Mouse (Mus musculus) forebrain, embryonic 10.5 days (tissue): ENCODE results near the gene Arhgap5. TPM values are rescaled to one million over a fixed set of nuclear protein-coding genes. Genes with fewer than 3 reads are reported as not detected.

ENCODE experiments used
- DNase-seq: peaks from one replicate; pipeline ENCODE4 v3.0.0-alpha.2; 2017; ENCODE audit warnings: low spot score; ENCODE audit errors: extremely low spot score
- H3K27ac ChIP-seq: fragments of 300-500 bp; sonication (generic); 2 replicates; pipeline ENCODE4 v1.5.1; 2016; ENCODE audit warnings: mild to moderate bottlenecking
- H3K27me3 ChIP-seq: fragments of 300-500 bp; sonication (generic); 2 replicates; pipeline ENCODE4 v1.6.1; 2016; ENCODE audit warnings: mild to moderate bottlenecking; ENCODE audit not compliant: poor library complexity, severe bottlenecking
- H3K36me3 ChIP-seq: fragments of 300-500 bp; sonication (generic); replicated peaks from 2 replicates; pipeline ENCODE4 v1.6.1; 2016; ENCODE audit warnings: mild to moderate bottlenecking, moderate library complexity
- H3K4me1 ChIP-seq: fragments of 300-500 bp; sonication (generic); 2 replicates; pipeline ENCODE4 v1.6.1; 2016
- H3K4me3 ChIP-seq: fragments of 300-500 bp; sonication (generic); 2 replicates; pipeline ENCODE4 v1.5.1; 2016; ENCODE audit warnings: mild to moderate bottlenecking, moderate library complexity
- H3K9me3 ChIP-seq: fragments of 300-500 bp; sonication (generic); 2 replicates; pipeline ENCODE4 v1.6.1; 2016; ENCODE audit warnings: mild to moderate bottlenecking, moderate library complexity
- WGBS: fragments of 180-500 bp; shearing (Covaris S2); methylation state at CpG from one replicate; pipeline ENCODE4 v1.1.7; 2016; 5-methylcytosine and 5-hydroxymethylcytosine counted together
- polyA plus RNA-seq: library from polyadenylated mRNA; unstranded; fragments of >200 nt; fragmentation: Nextera tagmentation; extraction: Ambion mirVana; gene quantifications from 2 replicates; pipeline ENCODE4 v1.2.1, GENCODE M21; 2016

The Arhgap5 gene
- 44.8 and 48.0 TPM in 2 replicates for polyA plus RNA-seq

- DNase-seq: peak; percentile 94
- H3K36me3 ChIP-seq: peaks cover 8% of the 10 kb centered on the region
- WGBS: 1% methylated on average over 107 of the region's 119 CpGs
- H3K9me3 ChIP-seq: no peaks in the 10 kb centered on the region
- peak within 1 kb of the TSS; percentile 99 for H3K27ac ChIP-seq
- H3K4me1 ChIP-seq: peaks cover 35% of the 10 kb centered on the region
- H3K27me3 ChIP-seq: no peaks in the 10 kb centered on the region
- peak within 1 kb of the TSS; percentile 87 for H3K4me3 ChIP-seq
These were observed at the start of gene Arhgap5 for GRCm38 (mm10) chr12:52503456-52504320. Arhgap5 (plus strand) TSS chr12:52503972.

- Histone ChIP-seq H3K27ac (no peak overlapping the region), H3K36me3 (no peaks in the 10 kb centered on the region)
These were observed 39.2 kb upstream of the Arhgap5 start for GRCm38 (mm10) chr12:52464593-52464992.

GRCm38 (mm10) chr12:52471621-52472020 lies 32.2 kb upstream of the Arhgap5 start:
- no peak overlapping the region for H3K27ac ChIP-seq
- H3K4me1 ChIP-seq: peaks cover 12% of the 10 kb centered on the region; the same call in 1 of the 2 replicates
- no peaks in the 10 kb centered on the region for H3K9me3 ChIP-seq
- no peak overlapping the region for H3K4me3 ChIP-seq
- no peaks in the 10 kb centered on the region for H3K36me3 ChIP-seq
- WGBS: 79% methylated on average over 4 of the region's 4 CpGs
- no peaks in the 10 kb centered on the region for H3K27me3 ChIP-seq
- no peak for DNase-seq

More at GRCm38 (mm10) chr12:52464593-52464992, 39.2 kb upstream of the Arhgap5 start:
- no peaks in the 10 kb centered on the region for H3K27me3 ChIP-seq
- peaks cover 5% of the 10 kb centered on the region for H3K4me1 ChIP-seq
- DNase-seq: no peak
- no peak overlapping the region for H3K4me3 ChIP-seq
- no peaks in the 10 kb centered on the region for H3K9me3 ChIP-seq

- Histone ChIP-seq H3K27ac (no peak overlapping the region), H3K9me3 (no peaks in the 10 kb centered on the region), H3K4me3 (no peak overlapping the region), H3K36me3 (no peaks in the 10 kb centered on the region), H3K4me1 (peaks cover 12% of the 10 kb centered on the region; the same call in 1 of the 2 replicates), H3K27me3 (no peaks in the 10 kb centered on the region)
- DNase-seq: no peak
- 70% methylated on average over 18 of the region's 18 CpGs for WGBS
These were observed 29.5 kb upstream of the Arhgap5 start for GRCm38 (mm10) chr12:52473988-52474968.

GRCm38 (mm10) chr12:52476036-52476435 lies 27.7 kb upstream of the Arhgap5 start:
- Histone ChIP-seq H3K4me3 (no peak overlapping the region), H3K27me3 (no peaks in the 10 kb centered on the region), H3K9me3 (no peaks in the 10 kb centered on the region), H3K27ac (no peak overlapping the region), H3K36me3 (no peaks in the 10 kb centered on the region), H3K4me1 (peaks cover 12% of the 10 kb centered on the region; the same call in 1 of the 2 replicates)
- DNase-seq: no peak
- 77% methylated on average over 6 of the region's 6 CpGs for WGBS

GRCm38 (mm10) chr12:52478611-52479010 lies 25.2 kb upstream of the Arhgap5 start:
- WGBS: 90% methylated on average over 8 of the region's 8 CpGs
- H3K36me3 ChIP-seq: no peaks in the 10 kb centered on the region
- H3K27me3 ChIP-seq: no peaks in the 10 kb centered on the region
- peaks cover 12% of the 10 kb centered on the region; the same call in 1 of the 2 replicates for H3K4me1 ChIP-seq
- H3K9me3 ChIP-seq: no peaks in the 10 kb centered on the region
- H3K27ac ChIP-seq: no peak overlapping the region
- H3K4me3 ChIP-seq: no peak overlapping the region
- DNase-seq: no peak

- no peak overlapping the region for H3K4me3 ChIP-seq
- 86% methylated on average over 6 of the region's 6 CpGs for WGBS
- no peak for DNase-seq
- no peaks in the 10 kb centered on the region for H3K27me3 ChIP-seq
- H3K36me3 ChIP-seq: no peaks in the 10 kb centered on the region
- H3K9me3 ChIP-seq: no peaks in the 10 kb centered on the region
- H3K4me1 ChIP-seq: peaks cover 6% of the 10 kb centered on the region; the same call in 1 of the 2 replicates
- H3K27ac ChIP-seq: no peak overlapping the region
These were observed 24.4 kb upstream of the Arhgap5 start for GRCm38 (mm10) chr12:52479323-52479722.

- no peak overlapping the region for H3K27ac ChIP-seq
- WGBS: 80% methylated on average over 9 of the region's 9 CpGs
- no peaks in the 10 kb centered on the region for H3K27me3 ChIP-seq
- no peak overlapping the region for H3K4me3 ChIP-seq
- DNase-seq: no peak
- no peaks in the 10 kb centered on the region for H3K36me3 ChIP-seq
- peaks cover 2% of the 10 kb centered on the region; the same call in 1 of the 2 replicates for H3K4me1 ChIP-seq
- no peaks in the 10 kb centered on the region for H3K9me3 ChIP-seq
These were observed 22.9 kb upstream of the Arhgap5 start for GRCm38 (mm10) chr12:52480851-52481250.

- no peak for DNase-seq
- Histone ChIP-seq H3K9me3 (no peaks in the 10 kb centered on the region), H3K4me1 (no peaks in the 10 kb centered on the region), H3K36me3 (no peaks in the 10 kb centered on the region), H3K4me3 (no peak overlapping the region), H3K27ac (no peak overlapping the region), H3K27me3 (no peaks in the 10 kb centered on the region)
- WGBS: 88% methylated on average over 5 of the region's 5 CpGs
These were observed 21.7 kb upstream of the Arhgap5 start for GRCm38 (mm10) chr12:52481969-52482550.

GRCm38 (mm10) chr12:52483219-52483618 lies 20.6 kb upstream of the Arhgap5 start:
- Histone ChIP-seq H3K27me3 (no peaks in the 10 kb centered on the region), H3K4me3 (no peak overlapping the region)
- 97% methylated on average over 9 of the region's 9 CpGs for WGBS

GRCm38 (mm10) chr12:52488266-52488975 lies 15.4 kb upstream of the Arhgap5 start:
- no peak overlapping the region for H3K4me3 ChIP-seq
- no peak for DNase-seq
- no peak overlapping the region for H3K27ac ChIP-seq
- peaks cover 5% of the 10 kb centered on the region; the same call in 1 of the 2 replicates for H3K4me1 ChIP-seq
- no peaks in the 10 kb centered on the region for H3K36me3 ChIP-seq
- 62% methylated on average over 15 of the region's 15 CpGs for WGBS
- no peaks in the 10 kb centered on the region for H3K9me3 ChIP-seq
- H3K27me3 ChIP-seq: no peaks in the 10 kb centered on the region

More at GRCm38 (mm10) chr12:52483219-52483618, 20.6 kb upstream of the Arhgap5 start:
- H3K4me1 ChIP-seq: peaks cover under 1% of the 10 kb centered on the region; the same call in 1 of the 2 replicates
- H3K36me3 ChIP-seq: no peaks in the 10 kb centered on the region
- no peak for DNase-seq
- H3K27ac ChIP-seq: no peak overlapping the region
- no peaks in the 10 kb centered on the region for H3K9me3 ChIP-seq

- H3K27ac ChIP-seq: no peak overlapping the region
- peaks cover 5% of the 10 kb centered on the region; the same call in 1 of the 2 replicates for H3K4me1 ChIP-seq
- H3K36me3 ChIP-seq: no peaks in the 10 kb centered on the region
- no peaks in the 10 kb centered on the region for H3K9me3 ChIP-seq
- DNase-seq: no peak
- H3K27me3 ChIP-seq: no peaks in the 10 kb centered on the region
- H3K4me3 ChIP-seq: no peak overlapping the region
- WGBS: 77% methylated on average over 6 of the region's 6 CpGs
These were observed 10.5 kb upstream of the Arhgap5 start for GRCm38 (mm10) chr12:52493281-52493681.
